Mouse (Mus musculus): ENCODE measurements around the gene Tbc1d25. TPM values are rescaled to one million over a fixed set of nuclear protein-coding genes. Genes with fewer than 3 reads are reported as not detected.

Gene Tbc1d25
- polyA plus RNA-seq, 1 experiment from 2014 or later: 15.0 TPM

DNA sequence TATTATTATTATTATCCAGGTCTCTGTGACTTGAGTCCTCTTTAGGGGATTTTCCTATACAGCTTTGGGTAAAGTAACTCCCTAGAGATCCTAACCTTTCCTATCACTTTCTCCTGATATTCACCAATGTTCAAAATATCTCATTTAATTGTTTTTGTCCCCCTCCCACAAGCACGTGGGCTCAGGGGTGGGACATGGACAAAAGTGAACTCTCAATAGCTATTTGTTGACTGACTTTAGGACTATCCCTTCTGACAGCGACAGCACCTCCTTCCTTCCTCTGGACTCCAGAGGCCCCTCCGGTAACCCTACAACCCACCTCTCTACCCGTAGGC lies 845 bp downstream of the Tbc1d25 start:
- H3K9ac ChIP-seq: peak overlapping the region; percentile 67
- no peak overlapping the region for H3K27ac ChIP-seq

DNA sequence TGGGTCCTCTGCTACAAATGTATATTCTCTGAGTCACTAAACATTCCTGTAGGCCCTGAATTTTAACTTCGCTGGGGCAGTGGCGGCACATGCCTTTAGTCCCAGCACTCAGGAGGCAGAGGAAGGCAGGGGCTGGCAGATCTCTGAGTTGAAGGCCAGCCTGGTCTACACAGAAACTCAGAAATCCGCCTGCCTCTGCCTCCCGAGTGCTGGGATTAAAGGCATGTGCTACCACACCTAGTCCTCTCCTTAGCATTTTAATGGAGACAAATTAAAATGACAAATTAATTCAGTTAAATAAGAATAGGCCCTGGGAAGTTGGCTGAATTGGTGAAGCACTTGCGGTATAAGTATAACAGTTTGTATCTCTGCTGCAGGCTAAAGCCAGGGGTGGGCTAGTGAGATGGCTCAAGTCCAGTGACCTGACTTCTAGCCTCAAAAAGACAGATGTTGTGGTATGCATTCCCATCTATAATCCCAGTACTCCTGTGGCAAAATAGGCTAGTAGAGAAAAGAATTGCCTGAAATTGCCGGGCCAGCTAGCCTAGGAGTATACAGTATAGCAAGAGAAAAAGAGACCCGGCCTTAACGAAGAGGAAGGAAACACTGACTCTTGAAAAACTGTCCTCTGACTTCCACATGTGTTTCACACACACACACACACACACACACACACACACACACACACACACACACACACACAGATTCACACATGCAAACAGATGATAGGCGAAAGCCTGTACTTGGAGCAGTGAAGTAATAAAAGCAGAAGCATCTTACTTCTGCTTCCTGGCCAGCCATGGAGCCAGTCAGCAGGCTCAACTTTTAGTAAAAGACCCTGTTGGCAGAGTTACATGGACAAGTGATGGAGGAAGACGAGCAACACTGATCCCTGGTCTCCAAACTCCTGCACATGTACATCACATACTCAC lies 8.0 kb downstream of the Tbc1d25 start:
- no peaks in the 10 kb centered on the region for H3K9me3 ChIP-seq
- WGBS: 89% methylated on average over 9 of the region's 10 CpGs
- H3K36me3 ChIP-seq: peaks cover 15% of the 10 kb centered on the region
- no peak overlapping the region for H3K4me3 ChIP-seq
- H3K9ac ChIP-seq: no peak overlapping the region
- H3K27me3 ChIP-seq: no peaks in the 10 kb centered on the region
- H3K4me1 ChIP-seq: no peaks in the 10 kb centered on the region
- ATAC-seq (ENCODE audit: low FRiP score, low read depth): no peak
- no peak overlapping the region for H3K27ac ChIP-seq
- no peak overlapping the region for H3K4me2 ChIP-seq (replicated peaks)

More for the DNA sequence above, 845 bp downstream of the Tbc1d25 start:
- peak overlapping the region; percentile 59 for H3K4me3 ChIP-seq
- no peaks in the 10 kb centered on the region for H3K9me3 ChIP-seq
- peaks cover 10% of the 10 kb centered on the region for H3K36me3 ChIP-seq
- no peaks in the 10 kb centered on the region for H3K27me3 ChIP-seq
- no peak for ATAC-seq (ENCODE audit: low FRiP score, low read depth)
- H3K4me2 ChIP-seq (replicated peaks): peak overlapping the region; percentile 60
- WGBS: 9% methylated on average over 4 of the region's 4 CpGs
- H3K4me1 ChIP-seq: no peaks in the 10 kb centered on the region

DNA sequence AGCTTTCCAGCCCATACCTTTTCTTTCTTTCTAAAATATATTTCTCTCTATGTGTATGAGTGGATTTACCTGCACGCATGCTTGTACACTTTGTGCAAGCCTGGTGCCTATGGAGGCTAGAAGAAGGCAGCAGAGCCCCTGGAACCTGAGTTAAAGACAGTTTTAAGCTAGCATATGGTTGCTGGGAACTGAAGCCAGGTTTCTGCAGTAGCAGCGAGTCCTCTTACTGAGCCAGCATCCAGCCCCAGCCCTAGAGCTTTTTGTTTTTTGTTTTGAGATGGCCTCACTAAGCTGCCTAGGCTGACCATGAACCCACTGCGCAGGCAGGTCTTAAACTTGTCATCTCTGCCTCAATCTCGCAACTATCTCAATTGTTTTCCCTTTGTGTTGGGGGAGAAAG lies 11.5 kb downstream of the Tbc1d25 start:
- H3K4me2 ChIP-seq (replicated peaks): no peak overlapping the region
- WGBS: 87% methylated on average over 4 of the region's 4 CpGs
- H3K9me3 ChIP-seq: no peaks in the 10 kb centered on the region
- H3K4me1 ChIP-seq: no peaks in the 10 kb centered on the region
- H3K27ac ChIP-seq: no peak overlapping the region
- H3K36me3 ChIP-seq: peaks cover 2% of the 10 kb centered on the region; the same call in 1 of the 2 replicates
- no peak overlapping the region for H3K4me3 ChIP-seq
- ATAC-seq (ENCODE audit: low FRiP score, low read depth): no peak
- H3K9ac ChIP-seq: no peak overlapping the region
- no peaks in the 10 kb centered on the region for H3K27me3 ChIP-seq

DNA sequence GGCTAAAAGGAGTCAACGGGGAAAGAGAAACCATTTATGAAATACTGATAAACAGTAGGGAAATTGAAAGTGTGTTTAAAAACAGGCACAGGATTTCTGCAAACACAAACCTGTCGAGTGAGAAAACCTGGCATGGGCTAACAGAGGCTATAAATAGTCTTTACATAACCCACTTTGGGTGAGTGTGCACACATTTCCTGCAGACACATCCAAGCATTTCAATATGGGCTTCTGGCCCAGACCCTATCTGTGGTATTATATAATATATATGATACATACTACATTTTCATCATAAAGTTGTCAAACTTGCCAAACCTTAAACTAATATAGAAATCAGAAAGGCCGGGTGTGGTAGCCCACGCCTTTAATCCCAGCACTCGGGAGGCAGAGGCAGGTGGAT lies 12.9 kb downstream of the Tbc1d25 start:
- H3K27me3 ChIP-seq: no peaks in the 10 kb centered on the region
- 80% methylated on average over 5 of the region's 5 CpGs for WGBS
- H3K4me1 ChIP-seq: no peaks in the 10 kb centered on the region
- H3K27ac ChIP-seq: no peak overlapping the region
- H3K4me2 ChIP-seq (replicated peaks): no peak overlapping the region
- peaks cover 3% of the 10 kb centered on the region; the same call in 1 of the 2 replicates for H3K36me3 ChIP-seq
- no peaks in the 10 kb centered on the region for H3K9me3 ChIP-seq
- H3K4me3 ChIP-seq: no peak overlapping the region
- ATAC-seq (ENCODE audit: low FRiP score, low read depth): no peak
- H3K9ac ChIP-seq: no peak overlapping the region

DNA sequence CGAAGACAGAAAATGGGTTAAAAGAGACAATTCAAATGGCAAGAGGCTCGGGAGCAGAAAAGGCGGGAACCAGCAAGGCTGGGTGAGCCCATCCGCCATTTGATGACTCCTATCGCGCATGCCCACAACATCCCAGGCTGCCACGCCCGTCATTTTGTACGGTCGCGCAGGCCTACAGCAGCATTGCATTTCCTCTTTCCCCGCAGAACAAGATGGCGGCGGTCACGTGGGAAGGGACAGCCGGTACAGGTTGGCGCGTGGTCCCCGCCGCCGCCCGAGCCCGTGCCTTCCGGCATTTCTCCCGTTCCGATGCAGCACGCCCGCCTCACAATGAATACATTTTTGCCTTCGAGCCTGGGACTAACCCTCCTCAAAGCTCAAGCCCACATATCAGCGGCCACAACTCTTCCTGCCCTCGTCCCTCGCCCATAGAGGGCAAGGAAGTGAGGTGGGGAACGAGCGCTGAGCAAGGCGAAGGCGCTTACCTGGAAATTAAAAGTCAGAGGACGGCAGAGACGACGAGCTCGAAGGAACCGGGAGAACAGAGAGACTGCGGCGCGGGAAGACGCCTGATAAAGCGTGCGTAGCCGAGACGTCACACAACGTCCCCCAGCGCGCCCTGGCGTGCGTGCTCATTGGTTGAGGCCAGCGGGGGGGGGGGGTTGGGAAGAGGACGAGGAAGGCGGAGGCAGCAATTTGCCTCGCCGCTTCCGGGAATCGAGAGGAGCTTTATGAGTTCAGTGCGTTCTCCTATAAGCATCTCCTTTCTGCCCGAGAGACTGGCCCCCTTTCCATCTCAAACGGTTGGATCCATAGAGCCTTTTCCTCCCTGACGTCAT lies 30.6 kb downstream of the Tbc1d25 start, which contains the start of gene Rbm3:
Gene Rbm3, minus strand, starts transcription at position 728 of the 839 bp plus-strand sequence.
- H3K4me2 ChIP-seq (replicated peaks): peak within 1 kb of the TSS; percentile 86
- peak within 1 kb of the TSS; percentile 84 for H3K9ac ChIP-seq
- no peaks in the 10 kb centered on the region for H3K9me3 ChIP-seq
- peak within 1 kb of the TSS; percentile 96 for H3K27ac ChIP-seq
- H3K36me3 ChIP-seq: peaks cover 31% of the 10 kb centered on the region
- H3K27me3 ChIP-seq: no peaks in the 10 kb centered on the region
- 22% methylated on average over 57 of the region's 65 CpGs for WGBS
- H3K4me1 ChIP-seq: peaks cover 13% of the 10 kb centered on the region
- peak; percentile 96 for ATAC-seq (ENCODE audit: low FRiP score, low read depth)
- peak within 1 kb of the TSS; percentile 62 for H3K4me3 ChIP-seq

DNA sequence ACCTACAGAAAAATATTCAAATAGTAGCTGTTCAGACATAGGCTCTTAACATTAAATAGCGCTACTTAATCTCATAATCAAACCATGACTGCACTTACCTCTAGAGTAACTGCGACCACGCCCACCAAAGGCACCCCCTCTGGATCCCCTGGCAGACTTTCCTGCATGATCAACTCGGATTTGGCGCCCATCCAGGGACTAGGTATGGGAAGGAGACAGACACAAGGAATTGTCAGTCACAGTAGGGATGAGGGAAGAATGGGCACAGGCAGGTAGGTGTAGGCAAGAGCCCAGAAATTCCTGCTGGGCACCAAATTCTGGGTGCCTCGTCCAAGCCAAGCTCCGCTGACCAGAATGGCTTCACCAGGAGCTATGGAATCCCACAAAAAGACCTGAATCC lies 32.2 kb downstream of the Tbc1d25 start:
- WGBS: 76% methylated on average over 7 of the region's 7 CpGs
- no peaks in the 10 kb centered on the region for H3K9me3 ChIP-seq
- H3K4me3 ChIP-seq: peak overlapping the region; percentile 62
- peaks cover 32% of the 10 kb centered on the region for H3K36me3 ChIP-seq
- ATAC-seq (ENCODE audit: low FRiP score, low read depth): no peak
- peak overlapping the region; percentile 84 for H3K9ac ChIP-seq
- H3K27ac ChIP-seq: no peak overlapping the region
- peaks cover 13% of the 10 kb centered on the region for H3K4me1 ChIP-seq
- H3K27me3 ChIP-seq: no peaks in the 10 kb centered on the region
- peak overlapping the region; percentile 86 for H3K4me2 ChIP-seq (replicated peaks)

DNA sequence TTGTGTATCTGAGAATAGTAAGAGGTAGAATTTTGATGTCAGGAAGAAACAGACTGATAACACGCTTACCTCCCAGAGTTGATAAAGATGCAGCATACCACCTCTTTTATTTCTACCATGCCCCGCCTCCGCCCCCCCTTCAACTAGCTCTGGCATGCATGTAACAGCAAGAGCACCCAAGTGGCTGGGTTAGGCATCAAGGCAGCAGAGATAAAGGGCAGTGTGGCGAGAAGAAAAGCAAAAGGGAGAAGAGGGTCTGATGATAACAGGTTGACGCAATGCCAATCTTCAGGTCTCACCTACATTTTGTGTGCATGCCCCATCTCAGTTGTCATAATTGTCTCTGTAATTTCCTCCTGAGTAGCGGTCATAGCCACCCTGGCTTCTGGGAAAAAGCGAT lies 33.0 kb downstream of the Tbc1d25 start:
- H3K36me3 ChIP-seq: peaks cover 32% of the 10 kb centered on the region
- 85% methylated on average over 7 of the region's 7 CpGs for WGBS
- no peak overlapping the region for H3K4me3 ChIP-seq
- no peak overlapping the region for H3K27ac ChIP-seq
- no peak for ATAC-seq (ENCODE audit: low FRiP score, low read depth)
- H3K4me1 ChIP-seq: peaks cover 13% of the 10 kb centered on the region
- no peaks in the 10 kb centered on the region for H3K9me3 ChIP-seq
- 0 out of 2 replicates have a peak overlapping the region, but pooled peaks have one; percentile 11 for H3K4me2 ChIP-seq (replicated peaks)
- no peaks in the 10 kb centered on the region for H3K27me3 ChIP-seq
- H3K9ac ChIP-seq: no peak overlapping the region

DNA sequence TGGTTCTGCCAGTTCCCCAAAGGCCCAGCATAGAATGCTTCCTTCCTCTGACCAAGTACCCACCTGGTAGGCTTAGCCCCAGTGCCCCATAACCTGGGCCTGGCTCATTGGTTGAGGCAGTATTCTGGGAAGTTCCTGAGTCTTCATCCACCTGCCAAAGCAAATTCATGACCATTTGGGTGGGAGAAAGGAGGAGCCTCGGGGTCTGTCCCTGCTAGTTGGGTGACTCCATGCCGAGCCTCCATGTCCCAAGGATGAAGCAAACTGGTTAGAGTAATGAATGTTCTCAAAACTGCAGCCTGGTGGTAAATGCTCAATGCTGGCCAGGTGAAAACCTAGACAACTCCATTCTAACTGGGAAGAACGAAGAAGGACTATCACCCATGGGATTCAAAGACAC lies 34.9 kb downstream of the Tbc1d25 start:
- peaks cover 32% of the 10 kb centered on the region for H3K36me3 ChIP-seq
- H3K27ac ChIP-seq: no peak overlapping the region
- no peaks in the 10 kb centered on the region for H3K27me3 ChIP-seq
- no peak overlapping the region for H3K9ac ChIP-seq
- ATAC-seq (ENCODE audit: low FRiP score, low read depth): no peak
- H3K4me3 ChIP-seq: no peak overlapping the region
- H3K4me1 ChIP-seq: peaks cover 13% of the 10 kb centered on the region
- no peaks in the 10 kb centered on the region for H3K9me3 ChIP-seq
- H3K4me2 ChIP-seq (replicated peaks): no peak overlapping the region
- 73% methylated on average over 3 of the region's 3 CpGs for WGBS

DNA sequence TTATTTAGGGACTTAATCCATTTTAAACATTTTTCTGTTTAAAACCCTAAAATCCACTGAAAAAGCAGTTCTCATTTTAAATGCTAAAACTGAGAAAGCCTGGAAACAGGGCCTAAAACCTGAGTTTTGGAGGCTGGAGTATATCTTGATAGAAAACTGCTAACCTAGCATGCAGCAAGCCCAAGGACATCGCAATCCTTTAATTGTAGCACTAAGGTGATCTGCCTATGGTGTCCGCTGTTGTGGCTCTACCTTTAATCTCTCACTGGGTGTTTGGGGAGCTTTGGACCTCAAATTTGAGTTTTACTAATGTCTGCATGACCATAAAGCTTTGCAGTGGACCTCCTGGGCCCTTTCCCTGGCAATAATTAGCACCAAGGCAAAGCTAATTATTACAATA lies 35.5 kb downstream of the Tbc1d25 start:
- H3K4me3 ChIP-seq: no peak overlapping the region
- 86% methylated on average over 2 of the region's 2 CpGs for WGBS
- no peaks in the 10 kb centered on the region for H3K9me3 ChIP-seq
- ATAC-seq (ENCODE audit: low FRiP score, low read depth): no peak
- H3K27ac ChIP-seq: no peak overlapping the region
- H3K4me2 ChIP-seq (replicated peaks): no peak overlapping the region
- H3K27me3 ChIP-seq: no peaks in the 10 kb centered on the region
- peaks cover 13% of the 10 kb centered on the region for H3K4me1 ChIP-seq
- H3K36me3 ChIP-seq: peaks cover 32% of the 10 kb centered on the region
- H3K9ac ChIP-seq: no peak overlapping the region

DNA sequence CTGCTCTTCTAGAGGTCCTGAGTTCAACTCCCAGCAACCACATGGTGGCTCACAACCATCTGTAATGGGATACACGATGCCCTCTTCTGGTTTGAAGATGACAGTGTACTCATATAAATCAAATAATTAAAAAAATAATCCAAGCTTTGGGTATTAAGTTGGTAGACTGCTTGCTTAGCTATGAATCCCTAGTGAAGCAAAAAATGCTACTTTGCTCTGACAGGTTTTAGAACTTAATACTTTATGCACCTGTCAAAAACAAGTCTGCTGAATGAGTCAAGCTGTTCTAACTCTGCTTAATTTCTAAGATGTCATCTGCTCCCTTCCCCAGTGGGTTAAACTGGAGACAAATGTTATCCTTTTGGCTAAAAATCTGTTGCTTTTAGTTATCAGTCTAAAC lies 36.5 kb downstream of the Tbc1d25 start:
- Histone ChIP-seq H3K4me3 (no peak overlapping the region), H3K27ac (no peak overlapping the region), H3K36me3 (peaks cover 32% of the 10 kb centered on the region), H3K4me2 (replicated peaks) (no peak overlapping the region), H3K9me3 (no peaks in the 10 kb centered on the region), H3K27me3 (no peaks in the 10 kb centered on the region), H3K9ac (no peak overlapping the region), H3K4me1 (peaks cover 13% of the 10 kb centered on the region)
- no peak for ATAC-seq (ENCODE audit: low FRiP score, low read depth)
- 58% methylated on average over 1 of the region's 1 CpGs for WGBS

DNA sequence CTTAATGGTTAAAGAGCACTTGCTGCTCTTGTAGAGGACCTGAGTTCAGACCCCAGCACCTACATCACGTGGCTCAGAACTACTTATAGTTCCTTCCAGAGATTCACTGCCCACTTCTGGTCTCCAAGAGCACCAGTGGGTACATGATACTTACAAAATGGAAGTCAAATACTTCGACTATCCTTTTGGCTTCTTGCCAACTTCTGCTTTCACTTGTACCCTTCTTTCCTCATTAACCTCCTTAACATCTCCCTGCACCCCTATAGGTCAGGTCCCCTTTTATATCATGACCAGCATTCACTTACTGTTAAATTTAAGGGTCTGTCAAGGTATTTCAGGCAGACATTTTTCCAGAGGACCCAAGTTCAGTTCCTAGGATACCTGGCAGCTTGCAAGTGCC lies 40.1 kb downstream of the Tbc1d25 start:
- H3K9ac ChIP-seq: no peak overlapping the region
- no peak overlapping the region for H3K27ac ChIP-seq
- no peaks in the 10 kb centered on the region for H3K27me3 ChIP-seq
- no peaks in the 10 kb centered on the region for H3K4me1 ChIP-seq
- H3K4me2 ChIP-seq (replicated peaks): no peak overlapping the region
- H3K9me3 ChIP-seq: no peaks in the 10 kb centered on the region
- no peak for ATAC-seq (ENCODE audit: low FRiP score, low read depth)
- peaks cover 6% of the 10 kb centered on the region; the same call in 1 of the 2 replicates for H3K36me3 ChIP-seq
- 60% methylated on average over 2 of the region's 2 CpGs for WGBS
- no peak overlapping the region for H3K4me3 ChIP-seq
